Mouse (Mus musculus): ENCODE results near the gene Kif1b. TPM values are rescaled to one million over a fixed set of nuclear protein-coding genes. Genes with fewer than 3 reads are reported as not detected.
"Not testable (repeated sequence)": the region's sequence is repeated elsewhere in the genome, so short reads cannot be mapped to it uniquely, and the experiment has no call there.

Gene Kif1b
- polyA plus RNA-seq, 1 experiment from 2014 or later, result 36.5 TPM

GRCm38 (mm10) chr4:149172666-149173065, 134.8 kb downstream of the Kif1b start:
- Histone ChIP-seq H3K4me1 (peaks cover 13% of the 10 kb centered on the region), H3K9me3 (no peaks in the 10 kb centered on the region), H3K4me3 (no peak overlapping the region), H3K27ac (peak overlapping the region; percentile 70), H3K27me3 (no peaks in the 10 kb centered on the region), H3K36me3 (no peaks in the 10 kb centered on the region), H3K9ac (no peak overlapping the region), H3K4me2 (no peak overlapping the region)
- ATAC-seq (ENCODE audit: borderline replicate concordance, extremely low read depth, low FRiP score, low TSS enrichment), result peak; percentile 55; the same call in 1 of the 2 replicates
- WGBS, result 34% methylated on average over 2 of the region's 2 CpGs

- no peaks in the 10 kb centered on the region for H3K36me3 ChIP-seq
Observed at GRCm38 (mm10) chr4:149172083-149172482, 135.4 kb downstream of the Kif1b start.

GRCm38 (mm10) chr4:149171581-149171981, 135.9 kb downstream of the Kif1b start:
- WGBS, result 55% methylated on average over 5 of the region's 5 CpGs
- no peaks in the 10 kb centered on the region for H3K36me3 ChIP-seq
- no peak overlapping the region for H3K9ac ChIP-seq
- peak overlapping the region; percentile 70; the same call in 1 of the 2 replicates for H3K27ac ChIP-seq
- H3K4me3 ChIP-seq, result no peak overlapping the region
- ATAC-seq (ENCODE audit: borderline replicate concordance, extremely low read depth, low FRiP score, low TSS enrichment), result 0 out of 2 replicates have a peak, but pooled peaks have one; percentile 6
- H3K9me3 ChIP-seq, result no peaks in the 10 kb centered on the region
- H3K4me1 ChIP-seq, result peaks cover 13% of the 10 kb centered on the region
- no peaks in the 10 kb centered on the region for H3K27me3 ChIP-seq
- no peak overlapping the region for H3K4me2 ChIP-seq

More at GRCm38 (mm10) chr4:149172083-149172482, 135.4 kb downstream of the Kif1b start:
- Histone ChIP-seq H3K4me1 (peaks cover 13% of the 10 kb centered on the region), H3K27me3 (no peaks in the 10 kb centered on the region), H3K9me3 (no peaks in the 10 kb centered on the region), H3K4me2 (no peak overlapping the region), H3K4me3 (no peak overlapping the region), H3K9ac (no peak overlapping the region), H3K27ac (peak overlapping the region; percentile 70)
- WGBS, result 80% methylated on average over 5 of the region's 5 CpGs
- no peak for ATAC-seq (ENCODE audit: borderline replicate concordance, extremely low read depth, low FRiP score, low TSS enrichment)

- Histone ChIP-seq H3K36me3 (no peaks in the 10 kb centered on the region), H3K9ac (no peak overlapping the region), H3K27ac (peak overlapping the region; percentile 25; the same call in 1 of the 2 replicates), H3K4me3 (no peak overlapping the region), H3K9me3 (no peaks in the 10 kb centered on the region), H3K4me2 (no peak overlapping the region), H3K27me3 (no peaks in the 10 kb centered on the region), H3K4me1 (peaks cover 17% of the 10 kb centered on the region)
- no peak for ATAC-seq (ENCODE audit: borderline replicate concordance, extremely low read depth, low FRiP score, low TSS enrichment)
- WGBS, result 47% methylated on average over 7 of the region's 7 CpGs
Observed at GRCm38 (mm10) chr4:149170394-149170931, 137.0 kb downstream of the Kif1b start.

GRCm38 (mm10) chr4:149169926-149170325, 137.6 kb downstream of the Kif1b start:
- not testable (repeated sequence) for H3K27me3 ChIP-seq; H3K4me2 ChIP-seq; H3K9ac ChIP-seq; H3K36me3 ChIP-seq; ATAC-seq (ENCODE audit: borderline replicate concordance, extremely low read depth, low FRiP score, low TSS enrichment); H3K4me3 ChIP-seq; H3K9me3 ChIP-seq
- WGBS, result 75% methylated on average over 7 of the region's 8 CpGs
- Histone ChIP-seq H3K27ac (peak overlapping the region; percentile 25; the same call in 1 of the 2 replicates), H3K4me1 (peaks cover 22% of the 10 kb centered on the region)

GRCm38 (mm10) chr4:149168016-149168415, 139.5 kb downstream of the Kif1b start:
- ATAC-seq (ENCODE audit: borderline replicate concordance, extremely low read depth, low FRiP score, low TSS enrichment), result no peak
- H3K9ac ChIP-seq, result no peak overlapping the region
- 36% methylated on average over 2 of the region's 2 CpGs for WGBS
- peaks cover 22% of the 10 kb centered on the region for H3K4me1 ChIP-seq
- H3K27ac ChIP-seq, result no peak overlapping the region
- no peaks in the 10 kb centered on the region for H3K27me3 ChIP-seq
- peak overlapping the region; percentile 91; the same call in 1 of the 2 replicates for H3K4me2 ChIP-seq
- H3K36me3 ChIP-seq, result peaks cover 11% of the 10 kb centered on the region
- H3K4me3 ChIP-seq, result no peak overlapping the region
- H3K9me3 ChIP-seq, result no peaks in the 10 kb centered on the region

- H3K4me3 ChIP-seq, result peak overlapping the region; percentile 72
- peak; percentile 52 for ATAC-seq (ENCODE audit: borderline replicate concordance, extremely low read depth, low FRiP score, low TSS enrichment)
- H3K36me3 ChIP-seq, result peaks cover 18% of the 10 kb centered on the region
- H3K27ac ChIP-seq, result peak overlapping the region; percentile 70
- no peaks in the 10 kb centered on the region for H3K27me3 ChIP-seq
- peaks cover 15% of the 10 kb centered on the region for H3K4me1 ChIP-seq
- 1% methylated on average over 27 of the region's 27 CpGs for WGBS
- peak overlapping the region; percentile 91 for H3K4me2 ChIP-seq
- H3K9me3 ChIP-seq, result no peaks in the 10 kb centered on the region
- peak overlapping the region; percentile 50 for H3K9ac ChIP-seq
Observed at GRCm38 (mm10) chr4:149166957-149167611, 140.4 kb downstream of the Kif1b start.

- under 1% methylated on average over 59 of the region's 59 CpGs for WGBS
- Histone ChIP-seq H3K9ac (peak within 1 kb of the TSS; percentile 82), H3K9me3 (no peaks in the 10 kb centered on the region), H3K27ac (peak within 1 kb of the TSS; percentile 70), H3K4me2 (peak within 1 kb of the TSS; percentile 91), H3K27me3 (no peaks in the 10 kb centered on the region), H3K4me1 (peaks cover 9% of the 10 kb centered on the region), H3K4me3 (peak within 1 kb of the TSS; percentile 72), H3K36me3 (peaks cover 23% of the 10 kb centered on the region)
- ATAC-seq (ENCODE audit: borderline replicate concordance, extremely low read depth, low FRiP score, low TSS enrichment), result peak; percentile 99
Observed at GRCm38 (mm10) chr4:149166215-149166946, 141.1 kb downstream of the Kif1b start, which contains the start of gene Pgd. Gene Pgd, minus strand, starts transcription at chr4:149166771.

- no peak for ATAC-seq (ENCODE audit: borderline replicate concordance, extremely low read depth, low FRiP score, low TSS enrichment)
- Histone ChIP-seq H3K4me3 (no peak overlapping the region), H3K36me3 (peaks cover 45% of the 10 kb centered on the region), H3K4me1 (peaks cover 9% of the 10 kb centered on the region; the same call in 1 of the 2 replicates), H3K9ac (no peak overlapping the region), H3K27ac (no peak overlapping the region), H3K9me3 (no peaks in the 10 kb centered on the region), H3K4me2 (no peak overlapping the region), H3K27me3 (no peaks in the 10 kb centered on the region)
- 52% methylated on average over 5 of the region's 5 CpGs for WGBS
Observed at GRCm38 (mm10) chr4:149164150-149164549, 143.3 kb downstream of the Kif1b start.

GRCm38 (mm10) chr4:149163196-149163595, 144.3 kb downstream of the Kif1b start:
- Histone ChIP-seq H3K4me1 (peaks cover 9% of the 10 kb centered on the region; the same call in 1 of the 2 replicates), H3K4me2 (no peak overlapping the region), H3K9me3 (no peaks in the 10 kb centered on the region), H3K9ac (no peak overlapping the region), H3K27me3 (no peaks in the 10 kb centered on the region), H3K36me3 (peaks cover 49% of the 10 kb centered on the region), H3K27ac (no peak overlapping the region), H3K4me3 (no peak overlapping the region)
- 72% methylated on average over 1 of the region's 1 CpGs for WGBS
- ATAC-seq (ENCODE audit: borderline replicate concordance, extremely low read depth, low FRiP score, low TSS enrichment), result no peak

GRCm38 (mm10) chr4:149161166-149161565, 146.3 kb downstream of the Kif1b start:
- peaks cover 69% of the 10 kb centered on the region for H3K36me3 ChIP-seq
- WGBS, result 89% methylated on average over 6 of the region's 6 CpGs

More at GRCm38 (mm10) chr4:149161166-149161565, 146.3 kb downstream of the Kif1b start:
- Histone ChIP-seq H3K27me3 (no peaks in the 10 kb centered on the region), H3K4me1 (peaks cover 9% of the 10 kb centered on the region; the same call in 1 of the 2 replicates), H3K4me2 (no peak overlapping the region), H3K4me3 (no peak overlapping the region), H3K27ac (no peak overlapping the region), H3K9me3 (no peaks in the 10 kb centered on the region), H3K9ac (no peak overlapping the region)
- ATAC-seq (ENCODE audit: borderline replicate concordance, extremely low read depth, low FRiP score, low TSS enrichment), result no peak

Data from lung, embryonic 15.5 days (tissue).